Mouse (Mus musculus): ENCODE results near the gene Actbl2.

The Actbl2 gene

DNA sequence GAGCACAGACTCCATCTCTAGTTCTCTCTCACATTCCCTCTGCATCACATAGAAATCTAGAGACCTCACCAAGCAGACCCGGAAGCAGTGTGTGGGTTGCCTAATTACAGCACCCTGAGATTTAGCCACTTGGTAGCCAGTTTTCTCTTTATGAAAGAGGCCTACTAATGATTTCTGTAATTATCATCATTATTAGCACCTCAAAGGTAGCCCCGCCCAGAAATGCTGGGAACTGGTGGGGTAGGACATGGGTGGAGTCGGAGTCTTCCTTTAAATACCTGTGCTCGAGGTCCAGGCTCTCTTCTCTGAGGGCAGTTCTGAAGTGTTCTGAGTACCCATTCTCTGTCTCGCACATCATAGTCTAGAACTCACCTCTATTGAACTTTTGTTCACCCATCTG lies at the start of gene Actbl2:
Actbl2 (plus strand) TSS at position 301 of the 400 bp plus-strand sequence.
- DNase-seq: no peak

DNA sequence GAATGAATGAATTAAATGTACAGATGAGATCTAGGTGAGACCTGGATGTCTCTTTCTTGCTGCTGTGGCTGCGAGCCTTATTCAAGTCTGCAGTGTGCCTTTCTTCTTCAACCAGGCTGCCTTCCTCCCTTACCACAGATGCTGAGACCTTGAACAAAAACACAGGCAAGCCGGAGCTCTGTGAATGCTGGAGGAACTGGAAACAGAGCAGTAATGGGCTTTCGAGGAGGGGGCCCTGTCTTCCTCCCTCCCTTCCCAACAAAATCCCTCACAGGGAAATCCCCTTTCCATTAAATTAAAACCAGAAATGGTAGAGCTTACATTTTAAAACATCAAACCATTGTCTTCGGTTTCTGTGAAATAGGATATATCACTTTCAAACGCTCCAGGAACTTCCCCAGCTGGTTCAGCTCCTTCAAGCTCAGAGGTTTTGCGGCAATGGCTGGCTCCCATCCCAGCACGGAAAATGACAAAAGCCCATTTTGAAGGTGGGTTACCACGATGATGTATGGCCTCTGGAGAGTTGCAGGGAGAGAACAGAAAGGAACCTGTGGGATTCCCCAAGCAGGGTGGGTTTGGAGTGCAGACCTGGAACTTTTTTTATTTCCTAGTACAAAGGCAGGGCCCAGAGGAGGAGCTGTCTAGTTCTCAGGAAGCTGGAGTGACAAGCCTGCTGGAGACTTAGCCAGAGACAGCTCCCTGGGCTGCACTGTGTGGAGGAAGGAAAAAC lies 44.0 kb upstream of the Actbl2 start:
- peak; percentile 21 for DNase-seq

DNA sequence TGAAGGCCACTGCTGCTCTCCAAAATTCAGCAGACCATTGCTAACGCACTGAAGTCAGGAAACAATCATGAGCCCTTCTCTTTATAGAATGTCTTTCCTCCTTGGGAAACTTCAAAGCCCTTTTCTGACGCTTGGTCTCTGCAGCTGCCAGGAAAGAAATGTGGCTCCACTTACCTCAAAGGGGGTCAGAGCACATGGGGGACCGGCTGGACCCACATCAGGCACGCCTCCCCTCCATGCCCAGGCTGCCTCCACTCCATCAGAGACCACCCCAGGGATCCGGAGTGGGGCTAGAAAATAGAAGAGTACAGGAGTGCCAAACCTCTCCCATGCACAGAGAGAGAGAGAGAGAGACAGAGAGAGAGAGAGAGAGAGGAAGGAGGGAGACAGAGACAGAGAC lies 26.0 kb upstream of the Actbl2 start:
- DNase-seq: no peak

DNA sequence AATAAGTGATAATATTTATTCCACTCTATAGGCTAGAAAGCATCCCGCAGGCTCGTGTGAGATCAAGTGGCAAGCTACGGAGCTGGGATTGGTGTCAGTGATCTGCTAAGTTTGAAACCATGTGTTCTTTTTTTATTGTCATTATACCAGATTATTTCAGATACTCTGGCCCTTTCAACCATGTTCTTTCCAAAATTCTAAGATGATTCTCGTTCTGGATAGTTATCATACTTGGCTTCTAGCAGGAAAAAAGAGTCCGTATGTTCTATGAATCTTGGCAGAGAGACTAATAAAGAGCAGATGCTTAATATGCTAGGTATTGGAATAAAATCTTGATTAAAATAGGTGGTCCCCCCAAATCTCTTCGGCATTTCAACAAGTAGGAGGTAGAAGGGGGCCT lies 25.3 kb upstream of the Actbl2 start:
- no peak for DNase-seq

DNA sequence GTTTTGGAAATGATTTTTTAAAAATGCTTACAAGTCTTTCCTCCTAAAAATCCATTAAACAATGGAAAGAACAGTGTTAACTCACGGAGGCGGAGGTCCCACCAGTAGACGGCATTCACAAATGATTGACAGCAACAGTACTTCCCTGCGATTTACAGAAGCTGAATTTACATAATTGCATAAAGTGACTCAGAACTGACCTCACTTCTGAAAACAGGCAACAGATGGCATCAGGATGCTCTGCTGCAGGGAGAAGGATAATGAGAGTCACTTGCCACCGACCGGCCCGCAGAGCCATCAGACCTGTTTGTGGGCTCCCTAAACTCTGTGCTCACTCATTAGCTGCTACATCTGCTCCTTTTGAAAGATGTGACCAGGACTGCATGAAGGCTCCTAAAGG lies 22.4 kb upstream of the Actbl2 start:
- no peak for DNase-seq

DNA sequence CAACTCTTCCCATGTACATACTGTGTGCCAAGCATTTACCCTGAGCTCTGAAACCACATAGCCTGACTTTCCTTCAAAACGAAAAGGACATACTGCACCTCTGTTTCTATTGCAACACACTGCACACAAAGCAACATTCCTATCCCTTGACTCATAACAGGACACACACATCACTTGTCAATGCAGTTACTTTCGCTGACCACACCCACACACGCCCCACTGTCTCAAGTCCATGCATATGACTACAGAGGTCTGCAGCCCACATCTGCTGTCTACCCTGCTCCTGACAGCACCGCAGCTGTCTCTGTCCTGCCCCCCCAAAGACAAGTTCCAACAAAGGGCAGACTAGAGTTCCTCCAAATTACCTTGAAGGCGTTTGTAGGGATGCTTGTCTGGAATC lies 21.5 kb upstream of the Actbl2 start:
- DNase-seq: peak; percentile 14

DNA sequence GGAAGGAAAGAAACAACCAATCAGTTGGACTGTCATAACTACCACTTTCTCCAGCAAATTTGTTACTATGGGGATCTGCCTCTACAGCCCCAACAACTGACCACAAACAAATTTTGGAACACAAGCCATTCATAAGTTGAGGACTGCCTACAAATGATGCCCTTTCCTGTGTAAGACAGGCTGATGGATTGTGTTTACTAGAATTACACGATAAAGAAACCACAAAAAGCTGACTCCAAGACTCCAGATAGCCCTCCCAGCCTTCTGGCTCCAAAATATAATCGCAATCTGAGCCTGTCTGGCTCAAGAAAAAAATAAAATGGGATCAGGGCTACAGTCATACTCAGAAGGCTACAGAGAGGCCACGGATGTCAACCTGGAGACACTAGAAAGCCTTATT lies 20.2 kb upstream of the Actbl2 start:
- DNase-seq: no peak

DNA sequence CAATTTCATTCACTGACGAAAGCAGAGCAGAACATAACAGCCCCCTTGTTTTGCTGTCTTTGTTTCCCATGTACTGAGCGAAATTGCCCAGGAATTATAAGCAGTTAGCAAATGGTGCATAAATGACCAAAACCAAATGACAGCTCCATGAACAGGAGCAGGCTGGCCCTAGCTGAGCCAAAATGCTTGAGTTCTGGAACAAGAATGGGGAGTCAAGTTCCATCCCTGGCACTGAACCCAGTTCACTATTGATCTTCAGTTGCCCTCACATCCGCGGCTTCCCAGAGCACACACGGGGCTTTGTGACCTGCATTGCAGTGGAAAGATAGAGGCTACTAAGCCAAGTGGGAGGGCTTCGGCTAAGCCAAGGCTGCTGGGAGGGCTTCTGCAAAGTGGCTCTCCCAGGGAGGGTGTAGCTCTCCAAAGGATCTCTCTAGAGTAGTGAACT lies 19.1 kb upstream of the Actbl2 start:
- DNase-seq: peak; percentile 37

DNA sequence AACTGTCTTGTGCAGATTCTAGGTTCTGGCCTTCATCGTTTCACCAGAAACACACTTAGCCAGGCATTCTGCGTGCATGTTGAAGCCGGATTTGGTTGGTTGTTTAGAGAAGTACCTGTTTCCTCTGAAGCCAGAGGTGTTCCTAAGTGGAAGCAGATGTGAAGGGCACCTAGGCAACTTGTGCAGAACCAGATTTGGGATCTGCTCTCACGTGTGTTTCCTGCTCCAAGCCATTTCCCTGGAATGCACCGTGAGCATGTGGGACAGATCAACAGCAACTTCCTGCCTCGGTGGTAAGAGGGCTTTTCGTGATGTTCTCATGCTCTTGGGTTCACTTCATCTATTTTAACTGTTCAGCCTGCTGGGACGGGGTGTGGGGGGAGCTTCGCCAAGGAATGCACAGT lies 18.4 kb upstream of the Actbl2 start:
- peak; percentile 11 for DNase-seq

DNA sequence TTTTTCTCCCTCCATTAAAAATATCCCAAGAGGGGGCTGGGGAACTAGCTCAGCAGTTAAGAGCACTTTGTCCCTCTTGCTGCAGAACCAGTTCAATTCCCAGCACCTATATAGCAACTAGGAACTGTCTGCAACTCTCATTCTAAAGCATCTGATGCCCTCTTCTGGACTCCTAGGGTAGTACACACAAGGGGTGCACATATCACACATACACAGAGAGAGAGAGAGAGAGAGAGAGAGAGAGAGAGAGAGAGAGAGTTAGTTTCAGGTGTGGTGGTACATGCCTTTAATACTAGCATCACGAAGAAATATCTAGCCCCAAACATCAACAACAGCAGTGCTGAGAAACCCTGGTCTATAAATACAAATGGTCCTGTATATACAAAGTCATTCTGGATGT lies 17.5 kb upstream of the Actbl2 start:
- peak; percentile 8 for DNase-seq

DNA sequence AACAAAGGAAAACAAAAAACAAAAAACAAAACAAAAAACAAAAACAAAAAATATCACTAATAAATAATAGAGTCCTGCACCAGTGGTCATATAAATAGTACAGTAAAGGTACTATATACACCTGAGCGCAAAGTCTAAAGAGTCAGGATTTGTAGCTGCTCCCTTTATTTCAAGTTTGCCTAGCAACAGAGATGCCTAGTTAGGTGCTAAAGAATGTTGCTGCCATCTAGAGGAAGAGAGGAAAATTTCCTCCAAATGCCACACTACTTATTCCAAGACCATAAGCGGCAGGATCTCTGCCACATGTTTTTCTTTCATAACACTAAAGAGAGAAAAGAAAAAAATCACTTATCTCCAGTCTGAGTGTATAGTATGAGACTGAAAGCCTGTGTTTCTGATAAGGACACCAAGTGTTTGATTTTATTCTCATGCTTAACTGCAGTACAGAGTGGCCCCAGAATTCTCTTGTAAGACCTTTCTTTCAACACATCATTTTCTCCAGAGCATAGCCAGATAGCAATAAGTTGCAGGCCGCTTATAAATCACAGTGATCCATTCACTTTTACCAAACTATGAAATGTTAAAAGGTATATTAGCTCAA lies 16.8 kb upstream of the Actbl2 start:
- DNase-seq: peak; percentile 50

DNA sequence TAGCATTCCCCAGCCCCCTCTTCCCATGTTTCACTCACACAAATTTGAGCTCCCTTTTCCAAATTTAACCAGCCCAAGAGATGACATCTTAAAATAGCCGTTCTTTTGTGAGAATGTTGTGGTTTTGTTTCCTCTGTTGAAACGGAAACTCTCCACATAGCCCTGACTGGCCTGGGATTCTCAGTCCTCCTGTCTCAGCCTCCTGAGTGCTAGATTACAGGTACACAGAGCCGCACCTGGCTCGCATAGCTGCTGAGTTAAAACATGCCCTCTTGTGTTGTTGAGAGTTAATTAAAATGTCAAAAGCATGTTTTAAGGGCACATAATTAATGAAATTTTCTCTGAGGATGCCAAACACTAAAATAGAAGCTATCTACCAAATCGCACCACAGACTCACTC lies 3.7 kb upstream of the Actbl2 start:
- DNase-seq: no peak

DNA sequence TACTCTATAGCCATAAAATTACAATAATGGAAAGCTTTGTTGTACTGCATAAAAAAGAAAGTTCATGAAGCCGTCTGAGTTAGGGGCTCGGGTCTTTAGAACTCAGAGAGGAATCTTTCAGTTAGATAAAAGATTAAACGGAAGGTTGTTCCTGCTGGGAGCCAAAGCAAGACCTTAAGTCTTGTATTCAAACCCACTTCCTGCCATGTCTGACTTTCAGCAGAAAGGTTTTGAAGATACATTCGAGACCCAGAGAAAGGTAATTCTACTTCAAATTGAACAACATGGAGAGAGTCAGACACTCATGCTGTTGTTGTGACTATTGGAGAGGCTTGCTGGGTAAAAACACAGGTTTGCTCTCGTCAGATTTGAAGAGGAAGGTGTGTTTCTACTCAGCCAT lies 3.0 kb upstream of the Actbl2 start:
- no peak for DNase-seq

DNA sequence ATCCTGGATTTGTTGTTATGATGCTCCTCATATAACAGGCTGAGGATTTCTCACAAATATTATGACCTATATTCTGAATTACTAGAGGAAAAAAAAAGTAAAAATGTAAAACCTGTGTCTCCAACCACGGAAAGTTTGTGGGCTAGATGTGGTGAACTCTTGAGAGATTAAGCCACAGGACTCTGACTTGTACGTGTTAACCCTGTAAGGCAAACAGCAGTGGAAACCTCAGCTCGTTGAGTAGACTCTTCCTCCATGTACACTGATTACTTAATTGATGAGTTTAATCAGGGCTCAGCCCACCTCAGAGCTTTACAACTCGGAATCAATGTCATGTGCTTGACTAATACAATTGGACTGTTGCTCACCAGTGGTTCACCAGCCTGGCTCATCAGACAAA lies 3.2 kb downstream of the Actbl2 start:
- no peak for DNase-seq

DNA sequence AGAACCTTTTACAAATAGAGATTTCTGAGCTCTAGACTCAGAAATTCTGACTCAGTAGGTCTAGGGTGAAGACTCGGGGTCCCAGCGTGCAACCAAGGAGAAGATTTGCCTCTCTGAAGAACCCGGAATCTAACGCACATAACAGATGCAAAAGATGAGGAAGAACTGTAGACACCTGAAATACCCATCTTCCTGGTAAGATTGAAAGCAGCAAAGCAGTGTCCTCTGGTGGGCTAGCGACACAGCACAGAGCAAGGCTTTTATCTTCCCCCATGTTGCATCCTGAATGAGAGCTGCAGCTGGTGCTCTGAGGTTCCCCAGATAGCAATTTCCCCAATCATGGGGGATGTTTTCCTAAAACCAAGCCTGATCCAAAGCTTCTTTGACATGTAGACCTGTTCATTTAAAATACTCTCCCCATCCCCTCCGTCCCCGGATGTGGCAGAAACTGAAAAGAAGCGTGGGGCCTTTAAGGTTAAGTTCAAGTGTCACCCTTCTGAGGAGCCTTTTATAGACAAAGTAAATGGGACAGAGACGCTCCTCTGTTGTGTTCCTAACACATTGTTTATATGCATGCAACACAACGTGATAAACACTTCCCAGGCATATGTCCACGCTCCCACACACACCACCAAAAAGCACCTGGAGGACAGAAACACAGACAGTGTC lies 3.7 kb downstream of the Actbl2 start:
- DNase-seq: no peak

DNA sequence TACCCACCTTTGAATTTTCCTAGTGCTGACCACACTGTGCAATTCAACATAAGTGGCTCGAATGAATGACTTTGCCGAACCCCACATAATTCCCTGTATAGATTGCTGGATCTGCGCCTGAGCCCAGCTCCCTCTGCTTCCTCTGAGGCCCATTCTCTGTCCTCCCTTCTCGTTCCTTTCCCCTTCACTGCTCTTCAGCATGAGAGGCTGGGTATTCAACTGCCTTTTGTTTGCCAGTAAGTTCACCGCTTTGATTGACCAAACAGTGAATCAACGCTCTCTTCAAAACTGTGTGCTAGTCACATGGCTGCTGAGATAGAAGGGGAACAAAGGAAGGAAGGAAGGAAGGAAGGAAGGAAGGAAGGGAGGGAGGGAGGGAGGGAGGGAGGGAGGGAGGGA lies 4.3 kb downstream of the Actbl2 start:
- no peak for DNase-seq

DNA sequence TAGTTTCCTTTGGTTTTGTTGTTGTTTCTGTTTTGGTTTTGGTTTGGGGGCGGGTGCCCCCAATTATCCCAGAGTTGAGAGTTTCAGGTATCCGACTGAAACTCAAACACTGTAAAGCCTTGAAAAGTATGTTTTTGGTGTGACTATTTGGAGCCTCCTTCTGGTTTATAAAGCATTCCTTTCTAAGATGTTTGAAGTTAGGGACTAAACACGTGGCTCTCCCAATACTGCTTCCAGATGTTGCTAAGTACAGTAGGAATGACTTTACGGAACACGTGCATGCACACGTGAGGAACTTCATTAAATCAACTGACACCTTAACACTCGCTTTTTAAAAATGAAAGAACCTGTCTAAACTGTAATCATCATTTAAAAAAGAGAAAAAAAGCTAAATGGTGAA lies 4.9 kb downstream of the Actbl2 start:
- no peak for DNase-seq

DNA sequence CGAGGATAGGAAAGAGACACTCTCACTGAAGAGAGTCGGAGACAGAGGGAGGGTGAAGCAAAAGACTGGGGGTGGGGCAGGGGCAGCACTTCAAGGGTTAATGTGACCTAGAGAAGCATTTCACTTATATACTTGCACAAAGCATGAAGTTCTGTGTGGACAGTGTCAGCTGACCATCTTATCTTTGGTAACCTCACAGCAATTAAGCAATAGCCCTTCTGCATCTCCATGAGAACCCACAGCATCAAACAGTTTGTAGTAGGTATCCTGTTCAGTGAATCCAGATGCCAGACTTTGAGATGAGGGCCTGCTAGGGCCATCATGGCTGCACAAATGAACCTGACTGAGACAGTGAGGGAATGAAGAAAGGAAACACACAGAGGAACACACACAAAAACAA lies 8.4 kb downstream of the Actbl2 start:
- DNase-seq: no peak

DNA sequence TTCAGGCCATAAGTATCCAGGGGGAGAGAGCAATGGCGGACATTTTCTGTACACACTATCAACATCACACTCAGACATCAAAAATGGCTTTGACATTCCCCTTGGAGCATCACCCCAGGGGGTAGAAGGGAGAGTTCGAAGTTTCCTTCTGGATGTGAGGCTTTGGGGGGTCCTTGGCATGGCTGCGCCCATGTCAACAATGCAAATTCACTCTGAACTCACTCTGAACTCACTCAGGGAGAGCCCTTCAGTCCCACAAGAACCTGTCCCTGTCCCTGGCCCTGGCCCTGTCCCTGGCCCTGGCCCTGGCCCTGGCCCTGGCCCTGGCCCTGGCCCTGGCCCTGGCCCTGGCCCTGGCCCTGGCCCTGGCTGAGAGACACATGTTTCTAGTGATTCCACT lies 8.9 kb downstream of the Actbl2 start:
- no peak for DNase-seq

DNA sequence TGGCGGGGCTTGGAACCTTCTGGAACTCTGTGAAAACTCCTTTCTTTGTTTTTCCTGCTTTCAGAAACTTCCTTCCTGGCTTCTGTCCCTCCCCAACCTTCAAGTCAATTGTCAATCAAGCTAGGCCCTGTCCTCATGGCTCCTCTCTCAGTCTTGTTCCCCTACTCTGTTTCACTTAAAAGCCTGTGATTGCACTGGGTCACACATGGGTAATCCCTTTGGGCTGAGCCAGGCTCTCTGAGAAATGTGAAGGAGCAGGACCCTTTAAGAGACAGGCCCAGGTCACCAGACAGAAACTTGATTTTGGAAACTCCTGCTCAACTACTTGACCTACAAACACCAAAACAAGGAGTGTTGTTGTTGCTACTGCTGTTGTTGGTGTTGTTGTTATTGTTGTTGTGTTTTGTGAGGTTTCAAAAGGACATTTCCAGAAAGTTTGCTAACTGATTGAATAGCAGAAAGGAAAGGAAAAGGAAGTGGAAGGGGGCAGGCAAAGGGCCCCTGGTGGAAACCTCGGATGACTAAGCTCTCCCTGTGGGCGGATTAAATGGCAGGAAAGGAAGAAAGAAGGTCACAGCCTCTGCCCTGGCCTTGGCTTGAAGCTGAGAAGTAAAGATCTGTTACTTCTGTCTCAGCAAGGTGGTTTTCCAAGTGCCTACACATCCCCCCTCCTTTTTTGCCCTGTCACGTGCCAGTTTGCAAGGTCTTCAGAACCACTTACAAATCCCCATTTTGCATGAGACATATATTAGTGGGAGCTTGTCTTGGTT lies 10.6 kb downstream of the Actbl2 start:
- no peak for DNase-seq

DNA sequence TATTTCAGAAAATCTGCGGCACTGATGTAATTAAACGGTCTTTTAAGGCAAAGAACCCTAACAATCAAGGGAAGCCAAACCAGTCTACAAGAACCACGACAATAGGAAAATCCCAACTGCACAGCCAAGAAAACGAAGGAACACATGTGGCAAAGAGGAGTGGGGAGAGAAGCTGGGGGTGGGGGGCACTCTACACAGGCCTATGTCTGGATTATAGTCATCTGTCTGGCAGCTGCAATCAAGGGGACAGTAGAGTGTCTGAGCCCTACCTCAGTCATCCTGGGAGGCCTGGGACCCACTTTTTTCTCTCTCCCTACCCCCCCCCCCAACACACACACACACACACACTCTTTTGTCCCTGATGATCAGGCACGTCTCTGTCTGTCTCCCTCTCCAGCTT lies 12.0 kb downstream of the Actbl2 start:
- DNase-seq: no peak

DNA sequence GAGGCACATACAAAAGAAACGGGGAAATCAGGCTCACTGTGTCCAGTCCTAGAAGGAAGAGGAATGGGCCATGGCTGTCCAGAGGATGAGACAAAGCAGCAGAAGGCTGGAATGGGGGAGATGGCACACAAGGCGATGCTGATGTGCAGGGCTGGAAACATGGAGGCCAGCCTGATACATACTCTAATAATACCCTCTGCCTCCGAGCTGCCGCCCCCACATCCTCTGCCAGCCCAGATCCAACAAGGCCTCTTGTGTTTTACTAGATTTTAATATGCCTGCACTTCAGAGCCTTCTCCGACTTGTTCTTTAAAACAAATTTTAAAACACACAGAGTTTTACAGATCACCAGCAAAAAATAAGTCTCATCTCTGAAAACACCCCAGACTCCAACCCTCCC lies 14.2 kb downstream of the Actbl2 start:
- no peak for DNase-seq

DNA sequence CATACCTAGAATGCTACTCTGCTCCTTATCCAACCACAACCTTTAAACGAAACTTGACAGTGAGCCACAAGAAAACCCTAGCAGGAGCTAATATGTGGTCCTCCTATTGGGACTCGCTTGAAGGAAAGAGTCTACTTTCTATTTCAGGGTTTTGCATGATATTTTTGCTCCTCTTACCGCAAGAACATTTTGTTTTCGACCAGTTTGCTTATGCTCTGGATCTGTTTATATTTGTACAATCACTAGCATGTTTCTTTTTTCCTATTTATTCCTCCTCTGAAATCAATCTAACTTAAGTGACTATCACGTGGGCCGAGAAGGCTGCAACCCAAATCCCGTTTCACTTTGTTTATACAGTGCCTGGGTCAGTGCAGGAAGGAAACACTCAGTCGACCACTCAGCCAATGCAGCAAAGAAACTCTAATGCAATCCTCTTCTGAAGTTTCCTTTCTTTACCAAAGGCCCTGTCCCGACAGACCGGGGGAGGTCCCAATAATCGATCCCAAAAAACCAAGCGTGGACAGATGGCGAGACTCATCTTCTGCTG lies 15.0 kb downstream of the Actbl2 start:
- peak; percentile 46 for DNase-seq

Measured in lung, postnatal 10 days (tissue).